Mouse (Mus musculus) gastrocnemius, postnatal 25 days (tissue): ENCODE measurements around the gene Glipr1l3. TPM values are rescaled to one million over a fixed set of nuclear protein-coding genes. Genes with fewer than 3 reads are reported as not detected.
"Not testable (repeated sequence)": the region's sequence is repeated elsewhere in the genome, so short reads cannot be mapped to it uniquely, and the experiment has no call there.

Experiments used
- DNase-seq: peaks from one replicate; pipeline ENCODE4 v3.0.0; 2022
- long read RNA-seq, 2 experiments: library from polyadenylated mRNA; stranded (forward); transcript quantifications; one replicate each; pipeline ENCODE4 v2.0.0; 2021
- total RNA-seq, 2 experiments: library from RNA; stranded (reverse); gene quantifications; 1 replicate in 1 of 2; 2 replicates in 1 of 2; pipeline ENCODE4 v1.2.3; 2021

The Glipr1l3 gene
- not detected for total RNA-seq
- long read RNA-seq, experiment 1: 0 reads
- long read RNA-seq, experiment 2: 0 reads

GRCm38 (mm10) chr10:112159882-112160560 lies at the start of gene Glipr1l3:
Glipr1l3 (minus strand) TSS chr10:112160327.
- DNase-seq: peak; percentile 6

- no peak for DNase-seq
Observed at GRCm38 (mm10) chr10:112203463-112203862, 43.3 kb upstream of the Glipr1l3 start.

DNA sequence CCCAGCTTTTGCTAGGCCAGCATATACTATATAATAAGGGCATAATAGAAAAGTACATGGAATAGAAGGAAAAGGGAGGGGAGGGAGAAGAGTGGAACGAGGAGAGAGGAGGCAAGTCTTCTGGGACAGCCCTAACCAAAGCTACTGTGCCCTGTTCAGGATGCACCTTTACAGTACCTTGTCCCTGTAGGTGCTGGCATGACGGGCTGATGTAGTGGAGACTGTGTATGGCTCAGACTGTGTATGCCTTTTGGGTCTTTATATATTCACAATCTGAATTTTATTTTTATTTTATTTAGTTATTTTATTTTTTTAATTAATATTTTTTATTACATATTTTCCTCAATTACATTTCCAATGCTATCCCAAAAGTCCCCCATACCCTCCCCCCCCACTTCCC lies 33.8 kb upstream of the Glipr1l3 start:
- DNase-seq: not testable (repeated sequence)

- DNase-seq: not testable (repeated sequence)
Observed at GRCm38 (mm10) chr10:112177027-112177426, 16.9 kb upstream of the Glipr1l3 start.

DNA sequence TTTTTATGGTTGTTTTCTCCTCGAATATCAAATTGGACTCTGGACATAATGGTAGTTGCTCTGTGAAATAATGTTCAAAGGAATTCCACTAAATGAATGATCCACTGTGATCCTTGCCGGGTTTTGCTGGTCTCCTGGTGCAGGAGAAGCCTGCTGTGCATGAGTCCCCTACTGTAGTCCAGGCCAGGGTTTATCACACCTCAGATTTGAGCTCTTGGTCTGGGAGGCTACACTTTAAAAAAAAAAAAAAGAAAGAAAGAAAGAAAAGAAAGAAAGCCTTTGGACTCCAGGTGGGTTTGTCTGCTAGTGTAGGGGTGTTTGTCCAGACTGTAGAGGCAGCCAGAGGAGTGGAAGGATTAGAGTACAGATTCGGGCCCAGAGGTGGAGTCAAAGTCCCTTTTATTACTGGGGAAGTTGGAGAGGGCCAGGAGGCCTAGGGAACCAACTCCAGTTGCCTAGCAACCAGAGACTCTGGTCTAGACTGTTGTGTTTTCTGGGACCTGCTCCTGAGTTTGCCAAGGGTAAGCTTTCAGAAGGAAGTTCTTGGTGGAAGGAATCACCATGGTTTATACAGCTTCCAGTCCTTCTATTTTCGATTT lies 3.1 kb upstream of the Glipr1l3 start, which contains the start of gene Caps2:
Caps2 (plus strand) TSS at position 454 of the 599 bp plus-strand sequence.
- DNase-seq: no peak

DNA sequence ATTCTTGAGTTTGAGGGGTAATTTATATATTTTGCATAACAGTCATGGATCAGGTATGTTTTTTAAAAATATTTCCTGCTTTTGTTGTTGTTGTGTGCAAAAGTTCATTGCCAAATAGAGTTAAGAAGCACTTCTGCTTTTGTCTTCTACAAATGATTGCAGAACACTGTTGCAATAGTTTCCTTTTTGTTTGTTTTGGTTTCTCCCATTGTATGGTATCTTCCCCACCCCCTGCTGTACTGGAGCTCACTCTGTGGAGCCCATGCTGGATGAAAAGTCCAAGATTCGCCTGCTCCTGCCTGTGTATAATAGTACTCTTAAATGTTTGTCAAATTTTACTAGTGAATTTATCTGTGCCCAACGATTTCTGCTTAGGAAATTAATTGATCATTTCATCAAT lies 20.3 kb downstream of the Glipr1l3 start:
- DNase-seq: no peak

DNA sequence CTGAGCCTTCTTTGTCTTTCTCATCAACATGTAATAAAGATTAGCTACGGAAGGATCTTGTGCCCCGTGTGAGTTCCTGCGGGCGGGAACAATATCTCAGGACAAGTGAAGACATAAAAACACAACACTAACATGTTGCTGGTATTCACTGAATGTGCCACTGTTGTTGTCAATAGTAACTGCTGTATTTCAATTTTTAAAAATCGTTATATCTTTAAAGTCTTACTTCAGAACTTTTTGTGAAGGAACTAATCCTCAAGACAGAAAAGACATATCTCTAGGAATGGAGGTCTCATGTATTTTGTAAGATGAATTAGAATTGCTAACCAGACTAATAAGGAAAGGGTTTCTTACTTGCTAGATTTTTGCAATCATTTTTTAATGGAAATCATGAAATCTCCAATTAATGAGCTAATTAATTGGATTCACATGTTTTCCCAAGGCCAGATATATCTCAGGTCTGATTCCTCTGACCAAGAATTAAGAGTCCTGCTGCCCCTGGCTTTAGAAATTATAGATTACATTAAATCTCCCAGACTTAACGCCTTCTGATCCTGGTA lies 21.2 kb downstream of the Glipr1l3 start:
- no peak for DNase-seq

GRCm38 (mm10) chr10:112138050-112138870 lies 21.9 kb downstream of the Glipr1l3 start:
- no peak for DNase-seq

DNA sequence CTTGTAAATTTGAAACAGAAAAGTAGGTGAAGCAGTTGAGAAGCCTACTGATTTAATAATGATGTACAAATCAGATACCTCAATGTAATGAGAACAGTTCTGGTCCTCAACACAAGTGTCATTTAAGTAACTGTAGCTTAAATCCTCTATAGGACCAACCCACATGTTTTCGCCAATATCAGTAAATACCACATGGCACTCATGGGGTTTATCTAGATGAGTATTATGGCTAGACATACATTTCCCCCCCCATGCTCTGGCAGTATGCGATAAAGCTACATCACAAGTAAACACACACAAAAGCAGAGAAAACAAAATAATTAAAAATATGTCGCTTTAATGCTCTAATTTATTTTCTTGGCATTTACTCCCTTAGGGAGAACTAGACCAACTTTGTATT lies 27.9 kb downstream of the Glipr1l3 start:
- no peak for DNase-seq

- not testable (repeated sequence) for DNase-seq
Observed at GRCm38 (mm10) chr10:112127682-112128230, 32.4 kb downstream of the Glipr1l3 start.

GRCm38 (mm10) chr10:112125090-112125489 lies 35.0 kb downstream of the Glipr1l3 start:
- DNase-seq: not testable (repeated sequence)

GRCm38 (mm10) chr10:112110401-112110800 lies 49.7 kb downstream of the Glipr1l3 start:
- no peak for DNase-seq

- DNase-seq: not testable (repeated sequence)
Observed at GRCm38 (mm10) chr10:112105785-112106184, 54.3 kb downstream of the Glipr1l3 start.

Other genes with a start within 250 kb of the Glipr1l3 start
- 10 to 100 TPM; 22.1 to 24.9 TPM for gene Krr1, start 187.7 kb downstream of the Glipr1l3 start, total RNA-seq
- gene Glipr1, start 157.7 kb downstream of the Glipr1l3 start, total RNA-seq: not detected
- gene Glipr1l1, start 100.1 kb downstream of the Glipr1l3 start, total RNA-seq: not detected
- not detected for gene Glipr1l2, start 77.0 kb downstream of the Glipr1l3 start, total RNA-seq
- not detected for gene Caps2, start 3.3 kb upstream of the Glipr1l3 start, total RNA-seq
- under 1 TPM in 1 of 2 experiments, not detected in 1; 0.24 TPM for gene Kcnc2, start 110.8 kb upstream of the Glipr1l3 start, total RNA-seq